Mouse (Mus musculus): ENCODE data around the gene Gm11733.

The Gm11733 gene

DNA sequence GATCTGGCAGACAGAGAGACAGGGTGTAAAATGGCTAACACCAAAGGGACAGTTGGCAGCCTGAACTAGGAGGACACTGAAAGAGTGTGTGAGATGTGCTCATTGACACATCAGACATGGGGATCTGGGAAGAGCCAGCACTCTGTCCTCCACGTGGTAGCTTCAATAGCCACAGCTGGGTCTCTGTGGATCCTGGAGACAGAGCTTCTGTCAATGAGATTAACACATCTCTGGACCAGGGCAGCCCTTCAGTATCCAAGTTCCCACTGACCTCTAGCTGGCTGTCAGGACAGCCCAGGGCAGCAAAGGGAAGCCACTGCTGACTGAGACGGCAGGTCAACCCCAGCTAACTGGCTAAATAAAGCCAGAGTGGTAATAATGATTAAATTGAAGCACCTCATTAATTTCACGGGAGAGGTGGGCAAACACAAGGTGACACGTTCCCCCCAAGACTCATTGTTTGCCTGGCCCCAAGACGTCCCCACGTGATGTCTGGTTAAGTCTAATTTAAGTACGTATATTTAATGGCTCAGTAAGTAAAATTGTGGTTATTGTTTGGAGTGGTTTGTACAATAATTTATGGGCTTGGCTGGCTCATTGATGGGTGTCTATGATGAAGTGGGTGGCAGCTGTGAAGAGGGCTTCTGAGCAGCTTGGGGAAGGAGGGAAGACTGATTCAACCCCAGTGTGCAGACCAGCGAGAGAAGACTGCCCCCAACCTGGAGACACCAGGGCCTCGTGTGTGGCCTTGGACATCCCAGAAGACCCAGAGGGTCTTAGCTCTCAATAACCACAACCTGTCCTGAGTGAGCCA, 51.5 kb downstream of the Gm11733 start:
- DNase-seq (ENCODE audit: low read depth, low spot score) = no peak

DNA sequence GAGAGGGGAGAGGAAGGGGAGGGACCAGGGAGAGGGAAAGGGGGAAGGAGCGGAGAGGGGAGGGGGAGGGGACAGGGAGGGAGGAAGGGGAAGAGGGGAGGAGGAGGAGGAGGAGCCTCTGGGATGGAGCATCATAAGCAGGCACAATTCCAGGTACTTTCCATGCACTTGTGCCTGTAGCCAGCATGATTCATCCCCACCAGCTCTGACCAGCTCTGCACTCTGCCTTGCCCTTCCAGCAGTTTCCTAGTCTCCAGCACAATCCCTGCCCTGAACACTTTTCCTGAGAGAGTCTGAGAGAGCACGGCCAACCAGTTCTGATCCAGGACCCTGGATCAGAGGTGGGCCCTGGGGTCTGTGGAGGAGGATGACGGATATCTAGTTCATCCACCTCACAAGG, 52.4 kb downstream of the Gm11733 start:
- DNase-seq (ENCODE audit: low read depth, low spot score) = peak; percentile 47
